Mouse (Mus musculus): Measurements from ENCODE around the gene Zc2hc1b. TPM values are rescaled to one million over a fixed set of nuclear protein-coding genes. Genes with fewer than 3 reads are reported as not detected.

Gene Zc2hc1b
- polyA plus RNA-seq, 1 experiment from 2014 or later: not detected

DNA sequence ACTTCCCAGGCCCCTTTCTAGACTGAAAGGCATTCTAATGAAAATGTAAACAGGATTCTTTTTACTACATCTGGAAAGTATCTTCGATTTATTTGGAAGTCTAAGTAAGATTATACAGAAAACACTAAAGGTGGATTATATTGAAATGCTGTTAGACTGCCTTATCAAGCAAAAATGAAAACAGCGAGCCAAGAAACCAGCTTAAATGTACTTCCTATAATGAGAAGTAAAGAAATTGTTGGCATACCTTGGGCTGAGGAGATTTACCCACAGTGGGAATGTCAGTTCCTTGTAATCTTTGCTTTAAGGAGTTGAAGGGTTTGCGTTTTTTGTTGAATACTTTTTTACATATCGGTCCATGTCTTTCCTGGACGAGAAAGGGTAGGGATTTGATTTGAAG, 9.4 kb downstream of the Zc2hc1b start:
- Histone ChIP-seq H3K4me2 (ENCODE audit: low read depth, severe bottlenecking) (no peak overlapping the region), H3K27ac (replicated peaks; ENCODE audit: low read depth, low read length) (no peak overlapping the region), H3K4me1 (ENCODE audit: control insufficient read depth, insufficient read depth, low read length) (peaks cover 24% of the 10 kb centered on the region), H3K36me3 (ENCODE audit: control insufficient read depth, insufficient read depth, low read length) (no peaks in the 10 kb centered on the region), H3K4me3 (ENCODE audit: low read depth, low read length) (no peak overlapping the region), H3K27me3 (ENCODE audit: control insufficient read depth, insufficient read depth, low read length) (no peaks in the 10 kb centered on the region), H3K9ac (ENCODE audit: low read length) (no peak overlapping the region), H3K9me3 (ENCODE audit: control insufficient read depth, low read length) (no peaks in the 10 kb centered on the region)
- ATAC-seq (ENCODE audit: insufficient number of reproducible peaks, low FRiP score, low TSS enrichment, low read depth): no peak
- WGBS: 83% methylated on average over 5 of the region's 5 CpGs
- DNase-seq (ENCODE audit: low spot score): no peak

DNA sequence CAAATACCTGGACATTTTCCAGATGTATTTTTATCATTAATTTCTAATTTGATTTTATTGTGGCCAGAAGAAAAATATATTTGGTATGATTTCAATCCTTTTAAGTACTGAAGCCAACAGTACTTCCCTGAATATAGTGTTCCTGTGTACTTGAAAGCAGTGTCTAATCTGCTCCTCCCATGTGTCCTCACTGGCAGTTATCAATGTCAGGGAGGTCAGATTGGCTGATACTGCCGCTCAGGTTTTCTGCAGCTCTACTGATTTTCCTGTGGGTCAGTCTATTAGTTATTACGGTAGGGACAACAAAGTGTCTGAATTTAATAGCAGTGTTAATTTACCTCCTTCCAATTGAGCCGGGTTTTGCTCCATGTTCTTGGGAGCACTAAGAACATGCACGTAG, 15.8 kb downstream of the Zc2hc1b start:
- Histone ChIP-seq H3K4me2 (ENCODE audit: low read depth, severe bottlenecking) (no peak overlapping the region), H3K4me1 (ENCODE audit: control insufficient read depth, insufficient read depth, low read length) (no peaks in the 10 kb centered on the region), H3K9ac (ENCODE audit: low read length) (no peak overlapping the region), H3K27ac (replicated peaks; ENCODE audit: low read depth, low read length) (no peak overlapping the region), H3K9me3 (ENCODE audit: control insufficient read depth, low read length) (no peaks in the 10 kb centered on the region), H3K27me3 (ENCODE audit: control insufficient read depth, insufficient read depth, low read length) (no peaks in the 10 kb centered on the region), H3K36me3 (ENCODE audit: control insufficient read depth, insufficient read depth, low read length) (no peaks in the 10 kb centered on the region), H3K4me3 (ENCODE audit: low read depth, low read length) (no peak overlapping the region)
- DNase-seq (ENCODE audit: low spot score): no peak
- ATAC-seq (ENCODE audit: insufficient number of reproducible peaks, low FRiP score, low TSS enrichment, low read depth): no peak
- 68% methylated on average over 4 of the region's 4 CpGs for WGBS

GRCm38 (mm10) chr10:13160913-13161312, 16.9 kb downstream of the Zc2hc1b start:
- 85% methylated on average over 4 of the region's 4 CpGs for WGBS
- Histone ChIP-seq H3K9me3 (ENCODE audit: control insufficient read depth, low read length) (no peaks in the 10 kb centered on the region), H3K27ac (replicated peaks; ENCODE audit: low read depth, low read length) (no peak overlapping the region)

GRCm38 (mm10) chr10:13155377-13155776, 22.4 kb downstream of the Zc2hc1b start:
- Histone ChIP-seq H3K27me3 (ENCODE audit: control insufficient read depth, insufficient read depth, low read length) (no peaks in the 10 kb centered on the region), H3K9ac (ENCODE audit: low read length) (no peak overlapping the region), H3K4me1 (ENCODE audit: control insufficient read depth, insufficient read depth, low read length) (no peaks in the 10 kb centered on the region), H3K9me3 (ENCODE audit: control insufficient read depth, low read length) (no peaks in the 10 kb centered on the region), H3K4me2 (ENCODE audit: low read depth, severe bottlenecking) (no peak overlapping the region), H3K36me3 (ENCODE audit: control insufficient read depth, insufficient read depth, low read length) (no peaks in the 10 kb centered on the region), H3K27ac (replicated peaks; ENCODE audit: low read depth, low read length) (no peak overlapping the region), H3K4me3 (ENCODE audit: low read depth, low read length) (no peak overlapping the region)
- no peak for DNase-seq (ENCODE audit: low spot score)
- no peak for ATAC-seq (ENCODE audit: insufficient number of reproducible peaks, low FRiP score, low TSS enrichment, low read depth)
- 80% methylated on average over 5 of the region's 5 CpGs for WGBS

More at GRCm38 (mm10) chr10:13160913-13161312, 16.9 kb downstream of the Zc2hc1b start:
- no peak overlapping the region for H3K4me2 ChIP-seq (ENCODE audit: low read depth, severe bottlenecking)
- H3K36me3 ChIP-seq (ENCODE audit: control insufficient read depth, insufficient read depth, low read length): no peaks in the 10 kb centered on the region
- no peak overlapping the region for H3K4me3 ChIP-seq (ENCODE audit: low read depth, low read length)
- H3K4me1 ChIP-seq (ENCODE audit: control insufficient read depth, insufficient read depth, low read length): no peaks in the 10 kb centered on the region
- H3K27me3 ChIP-seq (ENCODE audit: control insufficient read depth, insufficient read depth, low read length): no peaks in the 10 kb centered on the region
- ATAC-seq (ENCODE audit: insufficient number of reproducible peaks, low FRiP score, low TSS enrichment, low read depth): no peak
- no peak overlapping the region for H3K9ac ChIP-seq (ENCODE audit: low read length)
- DNase-seq (ENCODE audit: low spot score): no peak

GRCm38 (mm10) chr10:13152811-13153364, 24.9 kb downstream of the Zc2hc1b start:
- H3K9ac ChIP-seq (ENCODE audit: low read length): no peak overlapping the region
- no peak overlapping the region for H3K4me3 ChIP-seq (ENCODE audit: low read depth, low read length)
- H3K27ac ChIP-seq (replicated peaks; ENCODE audit: low read depth, low read length): no peak overlapping the region
- no peaks in the 10 kb centered on the region for H3K36me3 ChIP-seq (ENCODE audit: control insufficient read depth, insufficient read depth, low read length)
- no peaks in the 10 kb centered on the region for H3K4me1 ChIP-seq (ENCODE audit: control insufficient read depth, insufficient read depth, low read length)
- DNase-seq (ENCODE audit: low spot score) (no peak), ATAC-seq (ENCODE audit: insufficient number of reproducible peaks, low FRiP score, low TSS enrichment, low read depth) (no peak)
- 75% methylated on average over 4 of the region's 4 CpGs for WGBS
- H3K27me3 ChIP-seq (ENCODE audit: control insufficient read depth, insufficient read depth, low read length): no peaks in the 10 kb centered on the region
- H3K9me3 ChIP-seq (ENCODE audit: control insufficient read depth, low read length): no peaks in the 10 kb centered on the region
- no peak overlapping the region for H3K4me2 ChIP-seq (ENCODE audit: low read depth, severe bottlenecking)

DNA sequence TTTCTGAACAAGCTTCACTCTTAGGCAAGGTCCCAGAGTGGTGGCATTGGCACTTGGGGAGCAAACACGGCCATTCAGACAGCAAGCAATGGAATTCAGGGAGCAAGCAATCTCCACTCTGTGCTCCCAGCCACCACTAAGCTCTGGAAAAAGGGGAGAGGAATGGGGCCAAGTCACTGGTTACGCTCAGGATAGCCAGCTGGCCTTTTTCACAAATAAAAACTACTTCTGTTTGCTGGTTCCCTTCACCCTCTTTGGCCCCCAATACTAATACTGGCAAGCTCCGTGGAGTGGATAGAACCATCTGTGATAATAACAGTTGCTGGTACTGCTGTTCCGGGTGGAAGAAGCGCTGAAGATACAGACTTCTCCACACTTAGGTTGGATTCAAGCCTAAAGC, 26.5 kb downstream of the Zc2hc1b start:
- no peaks in the 10 kb centered on the region for H3K27me3 ChIP-seq (ENCODE audit: control insufficient read depth, insufficient read depth, low read length)
- no peak overlapping the region for H3K4me3 ChIP-seq (ENCODE audit: low read depth, low read length)
- no peaks in the 10 kb centered on the region for H3K9me3 ChIP-seq (ENCODE audit: control insufficient read depth, low read length)
- ATAC-seq (ENCODE audit: insufficient number of reproducible peaks, low FRiP score, low TSS enrichment, low read depth): no peak
- WGBS: 86% methylated on average over 5 of the region's 5 CpGs
- H3K4me1 ChIP-seq (ENCODE audit: control insufficient read depth, insufficient read depth, low read length): no peaks in the 10 kb centered on the region
- no peak overlapping the region for H3K27ac ChIP-seq (replicated peaks; ENCODE audit: low read depth, low read length)
- H3K9ac ChIP-seq (ENCODE audit: low read length): no peak overlapping the region
- no peak overlapping the region for H3K4me2 ChIP-seq (ENCODE audit: low read depth, severe bottlenecking)
- no peak for DNase-seq (ENCODE audit: low spot score)
- H3K36me3 ChIP-seq (ENCODE audit: control insufficient read depth, insufficient read depth, low read length): no peaks in the 10 kb centered on the region

GRCm38 (mm10) chr10:13150435-13150834, 27.4 kb downstream of the Zc2hc1b start:
- ATAC-seq (ENCODE audit: insufficient number of reproducible peaks, low FRiP score, low TSS enrichment, low read depth): no peak; the same call in 1 of the 2 replicates
- Histone ChIP-seq H3K27me3 (ENCODE audit: control insufficient read depth, insufficient read depth, low read length) (no peaks in the 10 kb centered on the region), H3K4me1 (ENCODE audit: control insufficient read depth, insufficient read depth, low read length) (no peaks in the 10 kb centered on the region), H3K27ac (replicated peaks; ENCODE audit: low read depth, low read length) (no peak overlapping the region), H3K4me2 (ENCODE audit: low read depth, severe bottlenecking) (no peak overlapping the region), H3K9me3 (ENCODE audit: control insufficient read depth, low read length) (no peaks in the 10 kb centered on the region), H3K4me3 (ENCODE audit: low read depth, low read length) (no peak overlapping the region), H3K36me3 (ENCODE audit: control insufficient read depth, insufficient read depth, low read length) (no peaks in the 10 kb centered on the region), H3K9ac (ENCODE audit: low read length) (no peak overlapping the region)
- 79% methylated on average over 3 of the region's 3 CpGs for WGBS
- DNase-seq (ENCODE audit: low spot score): no peak

DNA sequence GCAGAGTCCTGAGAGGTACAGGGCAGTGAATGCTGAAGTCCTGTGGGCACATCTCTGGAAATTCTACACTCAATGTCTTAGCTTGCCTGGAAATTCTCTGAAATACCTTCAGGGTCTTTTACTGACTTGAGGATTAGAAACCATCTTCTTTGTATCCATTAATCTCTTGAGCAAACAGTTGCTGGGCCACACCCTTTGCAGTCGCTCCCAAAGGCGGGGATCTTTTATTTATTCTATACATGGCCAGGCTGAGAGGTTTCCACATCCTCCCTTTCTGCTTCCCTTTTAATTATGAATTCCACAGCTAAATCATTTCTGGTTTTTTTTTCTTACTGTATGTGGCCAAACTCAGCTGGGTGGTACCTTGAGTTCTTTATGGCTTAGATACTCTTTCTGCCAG, 37.4 kb downstream of the Zc2hc1b start:
- ATAC-seq (ENCODE audit: insufficient number of reproducible peaks, low FRiP score, low TSS enrichment, low read depth): no peak
- no peak overlapping the region for H3K4me2 ChIP-seq (ENCODE audit: low read depth, severe bottlenecking)
- no peak overlapping the region for H3K27ac ChIP-seq (replicated peaks; ENCODE audit: low read depth, low read length)
- no peaks in the 10 kb centered on the region for H3K27me3 ChIP-seq (ENCODE audit: control insufficient read depth, insufficient read depth, low read length)
- H3K36me3 ChIP-seq (ENCODE audit: control insufficient read depth, insufficient read depth, low read length): no peaks in the 10 kb centered on the region
- H3K9me3 ChIP-seq (ENCODE audit: control insufficient read depth, low read length): no peaks in the 10 kb centered on the region
- no peaks in the 10 kb centered on the region for H3K4me1 ChIP-seq (ENCODE audit: control insufficient read depth, insufficient read depth, low read length)
- WGBS: 92% methylated on average over 2 of the region's 2 CpGs
- no peak overlapping the region for H3K4me3 ChIP-seq (ENCODE audit: low read depth, low read length)
- DNase-seq (ENCODE audit: low spot score): no peak
- no peak overlapping the region for H3K9ac ChIP-seq (ENCODE audit: low read length)

DNA sequence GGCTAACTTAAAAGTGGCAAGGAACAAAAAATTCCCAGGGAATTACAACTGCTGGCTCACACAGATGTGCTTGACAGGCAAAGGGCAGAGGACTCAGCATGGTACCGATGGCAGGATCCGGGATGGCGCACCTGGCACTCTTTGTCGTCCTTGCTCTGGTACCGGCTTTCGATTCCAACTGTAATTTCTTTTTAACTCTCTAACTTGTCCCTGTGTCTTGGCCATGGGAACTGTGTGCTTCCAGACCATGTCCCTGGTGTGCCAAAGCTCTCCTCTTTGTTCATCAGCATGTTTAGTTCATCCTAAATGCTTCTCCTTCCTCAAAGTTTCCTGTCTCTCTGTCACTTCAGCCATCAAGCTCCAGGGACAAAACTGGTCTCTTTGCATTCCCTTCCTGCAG, 39.9 kb downstream of the Zc2hc1b start:
- Histone ChIP-seq H3K9ac (ENCODE audit: low read length) (no peak overlapping the region), H3K36me3 (ENCODE audit: control insufficient read depth, insufficient read depth, low read length) (no peaks in the 10 kb centered on the region), H3K4me2 (ENCODE audit: low read depth, severe bottlenecking) (no peak overlapping the region), H3K4me3 (ENCODE audit: low read depth, low read length) (no peak overlapping the region), H3K9me3 (ENCODE audit: control insufficient read depth, low read length) (no peaks in the 10 kb centered on the region), H3K4me1 (ENCODE audit: control insufficient read depth, insufficient read depth, low read length) (no peaks in the 10 kb centered on the region), H3K27ac (replicated peaks; ENCODE audit: low read depth, low read length) (no peak overlapping the region), H3K27me3 (ENCODE audit: control insufficient read depth, insufficient read depth, low read length) (no peaks in the 10 kb centered on the region)
- ATAC-seq (ENCODE audit: insufficient number of reproducible peaks, low FRiP score, low TSS enrichment, low read depth) (no peak), DNase-seq (ENCODE audit: low spot score) (no peak)
- WGBS: 93% methylated on average over 6 of the region's 6 CpGs
